Mouse (Mus musculus) spleen, adult 2 months (tissue): ENCODE data around the gene Hist1h2ac. TPM values are rescaled to one million over a fixed set of nuclear protein-coding genes. Genes with fewer than 3 reads are reported as not detected.

ENCODE experiments used
- DNase-seq, 2 experiments: peaks; one replicate each; pipeline versions ENCODE4 v3.0.0 to v3.0.0-alpha.2; 2012 to 2021; ENCODE audit warnings: low spot score in 2 of 2, low read depth in 1 of 2
- H3K27ac ChIP-seq: fragments of 200-500 bp; 2 replicates; pipeline ENCODE4 v1.5.1; 2012; ENCODE audit warnings: low read length, inconsistent platforms; ENCODE audit not compliant: insufficient read depth
- H3K27me3 ChIP-seq: fragments of 200-500 bp; 2 replicates; pipeline ENCODE4 v1.6.1; 2012; ENCODE audit warnings: mild to moderate bottlenecking, moderate library complexity, low read length, inconsistent platforms; ENCODE audit not compliant: control insufficient read depth, insufficient read depth
- H3K36me3 ChIP-seq: fragments of 200-500 bp; 2 replicates; pipeline ENCODE4 v1.6.1; 2012; ENCODE audit warnings: mild to moderate bottlenecking, low read length, inconsistent platforms; ENCODE audit not compliant: control insufficient read depth, insufficient read depth
- H3K4me1 ChIP-seq: fragments of 200-500 bp; 2 replicates; pipeline ENCODE4 v1.6.1; 2011; ENCODE audit warnings: inconsistent platforms; ENCODE audit not compliant: control insufficient read depth, insufficient read depth, insufficient read length
- H3K4me3 ChIP-seq: fragments of 200-500 bp; 2 replicates; pipeline ENCODE4 v1.5.1; 2011; ENCODE audit warnings: mild to moderate bottlenecking, inconsistent platforms; ENCODE audit not compliant: insufficient read depth, insufficient read length; ENCODE audit errors: extremely low read depth
- CTCF ChIP-seq: fragments of 200-500 bp; IDR thresholded peaks from 2 replicates; pipeline ENCODE4 v1.5.1; 2011; ENCODE audit warnings: mild to moderate bottlenecking, inconsistent platforms; ENCODE audit not compliant: insufficient read depth, insufficient read length, insufficient replicate concordance; ENCODE audit errors: extremely low read depth
- POLR2A ChIP-seq: fragments of 200-500 bp; IDR thresholded peaks from 2 replicates; pipeline ENCODE4 v1.6.1; 2011; ENCODE audit warnings: low read depth, low read length, inconsistent platforms
- WGBS: fragments of 180-500 bp; shearing (Covaris S2); methylation state at CpG from one replicate; pipeline ENCODE4 v1.1.7; 2018; 5-methylcytosine and 5-hydroxymethylcytosine counted together
- polyA plus RNA-seq: library from polyadenylated mRNA; depleted of rRNA; stranded (reverse); fragments of >200 nt; gene quantifications from 2 replicates; pipeline ENCODE4 v1.2.3, GENCODE M21; 2012

The Hist1h2ac gene
- polyA plus RNA-seq, 1 experiment, result 1.2 TPM

GRCm38 (mm10) chr13:23700786-23701520 lies 17.2 kb upstream of the Hist1h2ac start:
- no peak overlapping the region for H3K27ac ChIP-seq
- DNase-seq, result peak; percentile 71 to 75
- H3K4me1 ChIP-seq, result peaks cover 4% of the 10 kb centered on the region
- H3K4me3 ChIP-seq, result no peak overlapping the region
- no peaks in the 10 kb centered on the region for H3K27me3 ChIP-seq
- TF ChIP-seq POLR2A, result no peak
- TF ChIP-seq CTCF, result peak; percentile 67; the same call in 1 of the 2 replicates
- no peaks in the 10 kb centered on the region for H3K36me3 ChIP-seq
- 7% methylated on average over 8 of the region's 8 CpGs for WGBS

DNA sequence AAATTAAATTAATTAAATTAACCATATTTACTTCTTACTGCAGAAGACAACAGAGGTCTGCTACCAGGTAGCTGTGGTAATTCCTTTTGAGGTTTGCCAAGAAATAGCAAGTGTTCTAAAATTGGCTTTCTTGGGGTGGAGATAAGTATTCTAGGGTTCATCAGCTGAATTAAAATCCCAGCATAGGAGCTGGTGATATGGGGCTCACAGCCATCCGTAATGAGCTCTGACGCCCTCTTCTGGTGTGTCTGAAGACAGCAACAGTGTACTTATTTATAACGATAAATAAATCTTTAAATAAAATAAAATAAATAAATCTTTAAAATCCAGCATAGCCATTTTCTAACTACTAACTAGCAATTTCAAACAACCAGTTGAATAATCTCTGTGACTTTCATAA lies 16.0 kb upstream of the Hist1h2ac start:
- Histone ChIP-seq H3K36me3 (no peaks in the 10 kb centered on the region), H3K4me1 (peaks cover 4% of the 10 kb centered on the region), H3K4me3 (no peak overlapping the region), H3K27me3 (no peaks in the 10 kb centered on the region), H3K27ac (no peak overlapping the region)
- DNase-seq, result no peak
- no peak for TF ChIP-seq CTCF
- TF ChIP-seq POLR2A, result no peak
- 80% methylated on average over 3 of the region's 3 CpGs for WGBS

- 84% methylated on average over 6 of the region's 6 CpGs for WGBS
- TF ChIP-seq CTCF (no peak), POLR2A (no peak)
- H3K27me3 ChIP-seq, result no peaks in the 10 kb centered on the region
- H3K4me3 ChIP-seq, result no peak overlapping the region
- peaks cover 4% of the 10 kb centered on the region for H3K4me1 ChIP-seq
- no peak overlapping the region; the same call in 1 of the 2 replicates for H3K27ac ChIP-seq
- H3K36me3 ChIP-seq, result no peaks in the 10 kb centered on the region
- DNase-seq, result no peak
Measured at GRCm38 (mm10) chr13:23698996-23699395, 15.2 kb upstream of the Hist1h2ac start.

DNA sequence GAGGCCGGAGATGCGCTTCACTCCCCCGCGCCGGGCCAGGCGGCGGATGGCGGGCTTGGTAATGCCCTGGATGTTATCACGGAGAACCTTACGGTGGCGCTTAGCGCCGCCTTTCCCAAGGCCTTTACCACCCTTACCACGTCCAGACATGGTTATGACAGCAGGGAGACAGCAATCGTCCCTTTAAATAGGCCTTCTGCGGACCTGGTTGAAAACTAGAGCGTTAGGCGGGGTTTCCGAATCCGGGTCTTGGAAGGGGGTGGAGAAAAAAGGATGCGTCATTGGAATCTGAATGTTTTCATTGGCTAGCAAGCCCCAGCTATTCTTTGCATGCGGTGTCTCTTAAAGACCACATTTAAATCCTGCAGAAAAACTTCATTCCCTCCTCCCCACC lies 14.5 kb upstream of the Hist1h2ac start, which contains the start of gene Hist1h4c:
Hist1h4c (minus strand) TSS at position 155 of the 394 bp plus-strand sequence.
- WGBS, result under 1% methylated on average over 20 of the region's 22 CpGs
- TF ChIP-seq POLR2A (peak; percentile 100), CTCF (no peak)
- Histone ChIP-seq H3K4me3 (peak within 1 kb of the TSS; percentile 52), H3K27me3 (no peaks in the 10 kb centered on the region), H3K36me3 (no peaks in the 10 kb centered on the region), H3K4me1 (peaks cover 4% of the 10 kb centered on the region), H3K27ac (peak within 1 kb of the TSS; percentile 89)
- DNase-seq, result peak; percentile 97 to 99

DNA sequence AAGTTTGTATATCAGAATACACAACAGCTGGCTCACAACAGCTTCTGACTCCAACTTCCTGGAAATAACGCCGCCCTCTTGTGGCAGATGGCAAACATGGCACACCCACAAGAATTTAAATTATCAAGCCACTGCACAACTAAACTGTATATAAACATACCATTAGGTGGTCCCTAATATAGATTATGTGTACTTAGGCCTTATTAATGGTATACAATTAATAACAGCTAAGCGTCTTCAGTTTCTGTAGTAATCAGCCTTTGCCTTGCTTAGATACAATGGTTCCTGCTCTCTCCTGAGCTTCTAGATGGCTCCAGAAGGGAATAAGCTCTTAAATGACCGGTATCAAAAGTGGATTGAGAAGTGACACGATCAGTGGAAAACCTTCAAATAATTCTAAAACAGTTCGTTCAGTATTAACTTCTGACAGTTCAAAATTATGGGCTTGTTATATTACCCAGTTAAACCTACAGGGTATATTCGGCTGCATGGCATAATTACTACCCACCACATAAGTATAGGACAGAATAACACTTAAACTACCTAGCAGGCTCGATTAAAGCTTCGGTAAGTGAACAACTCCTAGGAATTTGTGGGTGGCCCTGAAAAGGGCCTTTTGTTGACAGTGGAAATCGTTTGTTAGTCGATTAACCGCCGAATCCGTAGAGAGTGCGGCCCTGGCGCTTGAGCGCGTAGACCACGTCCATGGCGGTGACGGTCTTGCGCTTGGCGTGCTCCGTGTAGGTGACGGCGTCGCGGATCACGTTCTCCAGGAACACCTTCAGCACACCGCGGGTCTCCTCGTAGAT lies 13.9 kb upstream of the Hist1h2ac start:
- peaks cover 4% of the 10 kb centered on the region for H3K4me1 ChIP-seq
- under 1% methylated on average over 29 of the region's 32 CpGs for WGBS
- H3K27ac ChIP-seq, result peak overlapping the region; percentile 89
- TF ChIP-seq POLR2A, result no peak
- TF ChIP-seq CTCF, result peak; percentile 52; the same call in 1 of the 2 replicates
- H3K36me3 ChIP-seq, result no peaks in the 10 kb centered on the region
- H3K4me3 ChIP-seq, result peak overlapping the region; percentile 52
- H3K27me3 ChIP-seq, result no peaks in the 10 kb centered on the region
- peak; percentile 64 to 68 for DNase-seq

GRCm38 (mm10) chr13:23696061-23696474 lies 12.3 kb upstream of the Hist1h2ac start:
- DNase-seq, result no peak
- no peak overlapping the region for H3K4me3 ChIP-seq

More at GRCm38 (mm10) chr13:23696061-23696474, 12.3 kb upstream of the Hist1h2ac start:
- Histone ChIP-seq H3K27ac (0 out of 2 replicates have a peak overlapping the region, but pooled peaks have one; percentile 2), H3K27me3 (no peaks in the 10 kb centered on the region), H3K4me1 (peaks cover 4% of the 10 kb centered on the region), H3K36me3 (no peaks in the 10 kb centered on the region)
- TF ChIP-seq CTCF (no peak), POLR2A (no peak)
- 58% methylated on average over 15 of the region's 15 CpGs for WGBS
